Mouse (Mus musculus) heart, adult 2 months (tissue): Measurements from ENCODE around the gene Lrrc45.

Experiments
- CTCF ChIP-seq: fragments of 200-600 bp; IDR thresholded peaks from 2 replicates; pipeline ENCODE4 v1.8.1; 2022; ENCODE audit warnings: antibody characterized with exemption, mild to moderate bottlenecking, moderate library complexity
- EP300 ChIP-seq: fragments of 200-500 bp; IDR thresholded peaks from 2 replicates; pipeline ENCODE4 v1.6.1; 2011; ENCODE audit warnings: low read depth, low read length, control low read depth; ENCODE audit not compliant: insufficient read depth
- POLR2A ChIP-seq: fragments of 200-500 bp; IDR thresholded peaks from 2 replicates; pipeline ENCODE4 v1.6.1; 2011; ENCODE audit warnings: mild to moderate bottlenecking, low read depth, low read length, control low read depth; ENCODE audit not compliant: insufficient read depth

GRCm38 (mm10) chr11:120749430-120749829, 35.7 kb downstream of the Lrrc45 start:
- TF ChIP-seq CTCF, result peak; percentile 71
- 0 out of 2 replicates have a peak, but pooled peaks have one; percentile 49 for TF ChIP-seq EP300
- TF ChIP-seq POLR2A, result no peak
